In genomic region chr1:55301077-55301476, GRCm38 (mm10) we compare ENCODE assay signal across 15 mouse cellular contexts.
DNase-seq lines count a peak whose midpoint lies in the region; ATAC-seq and TF ChIP-seq lines count a peak whose summit lies in the region.
"Had no signal": no experiment of that assay in that cellular context is flagged by ENCODE, and none has a peak within 500 bp of the region (broad histone marks: within the 10 kb centered on the region; RNA-seq: fewer than 3 reads in every experiment).

No protein-coding gene starts in this region.

- H3K27me3 ChIP-seq in hindbrain, postnatal 0 days (ENCODE audit: insufficient read depth, low read length): no peaks in the 10 kb centered on the region
- no peaks in the 10 kb centered on the region for H3K27me3 ChIP-seq in hindbrain, embryonic 12.5 days
- H3K27me3 ChIP-seq in midbrain, embryonic 14.5 days (ENCODE audit: control insufficient read depth, insufficient read depth, low read length): no peaks in the 10 kb centered on the region
- no peaks in the 10 kb centered on the region for H3K27me3 ChIP-seq in midbrain, embryonic 13.5 days
- H3K27me3 ChIP-seq in stomach, postnatal 0 days (ENCODE audit: control insufficient read depth, insufficient read depth, low read length): no peaks in the 10 kb centered on the region
- no peaks in the 10 kb centered on the region for H3K27me3 ChIP-seq in neural tube, embryonic 15.5 days (replicated peaks)
- H3K27me3 ChIP-seq: limb, embryonic 12.5 days; stomach, embryonic 15.5 days had no signal

- peak; percentile 65 for TF ChIP-seq CTCF in hindbrain, postnatal 0 days (IDR thresholded peaks at IDR 0.05; ENCODE audit: low read depth)
- TF ChIP-seq CTCF in brain, embryonic 14.5 days (IDR thresholded peaks at IDR 0.05; ENCODE audit: borderline replicate concordance, extremely low read depth, insufficient read depth, insufficient read length): no peak
- peak; percentile 70 for TF ChIP-seq CTCF in stomach, postnatal 0 days (IDR thresholded peaks at IDR 0.05; ENCODE audit: low read depth)

- no peaks in the 10 kb centered on the region for H3K36me3 ChIP-seq in hindbrain, postnatal 0 days (ENCODE audit: insufficient read depth, low read length)
- H3K36me3 ChIP-seq in hindbrain, embryonic 12.5 days: no peaks in the 10 kb centered on the region
- H3K36me3 ChIP-seq in midbrain, embryonic 14.5 days (ENCODE audit: control insufficient read depth, insufficient read depth, low read length): no peaks in the 10 kb centered on the region
- H3K36me3 ChIP-seq in midbrain, embryonic 13.5 days: no peaks in the 10 kb centered on the region
- no peaks in the 10 kb centered on the region for H3K36me3 ChIP-seq in stomach, postnatal 0 days (ENCODE audit: control insufficient read depth, insufficient read depth, low read length)
- H3K36me3 ChIP-seq in neural tube, embryonic 15.5 days: no peaks in the 10 kb centered on the region
- H3K36me3 ChIP-seq: limb, embryonic 12.5 days; stomach, embryonic 15.5 days had no signal

- H3K4me1 ChIP-seq in hindbrain, postnatal 0 days (ENCODE audit: insufficient read depth, low read length): no peaks in the 10 kb centered on the region
- no peaks in the 10 kb centered on the region for H3K4me1 ChIP-seq in hindbrain, embryonic 12.5 days
- no peaks in the 10 kb centered on the region for H3K4me1 ChIP-seq in midbrain, embryonic 14.5 days (ENCODE audit: control insufficient read depth, insufficient read depth, low read length)
- H3K4me1 ChIP-seq in midbrain, embryonic 13.5 days (replicated peaks): no peaks in the 10 kb centered on the region
- no peaks in the 10 kb centered on the region for H3K4me1 ChIP-seq in stomach, postnatal 0 days (replicated peaks; ENCODE audit: control insufficient read depth, insufficient read depth)
- H3K4me1 ChIP-seq in neural tube, embryonic 15.5 days: no peaks in the 10 kb centered on the region
- H3K4me1 ChIP-seq: limb, embryonic 12.5 days; stomach, embryonic 15.5 days had no signal

- TF ChIP-seq POLR2A in brain, embryonic 14.5 days (IDR thresholded peaks at IDR 0.05; ENCODE audit: borderline replicate concordance, extremely low read depth, insufficient read depth, insufficient read length, poor library complexity, severe bottlenecking): no peak

- peak; percentile 58 for DNase-seq in hindbrain, postnatal 0 days (ENCODE audit: low spot score)
- DNase-seq in midbrain, embryonic 14.5 days: peak; percentile 54
- peak; percentile 53 for DNase-seq in brain, embryonic 14.5 days (ENCODE audit: low read depth)
- DNase-seq in stomach, postnatal 0 days (ENCODE audit: low spot score): no peak
- DNase-seq in thymus, postnatal 4 days: no peak
- DNase-seq: cerebellum, adult 9-10 months; gastrocnemius, postnatal 25 days; heart, postnatal 36 days; kidney, postnatal 36 days; lung, postnatal 4 days had no signal

- no peaks in the 10 kb centered on the region for H3K9me3 ChIP-seq in hindbrain, postnatal 0 days (ENCODE audit: low read length)
- no peaks in the 10 kb centered on the region; the same call in 1 of the 2 replicates for H3K9me3 ChIP-seq in hindbrain, embryonic 12.5 days (replicated peaks)
- H3K9me3 ChIP-seq in midbrain, embryonic 14.5 days (ENCODE audit: control insufficient read depth, low read length): no peaks in the 10 kb centered on the region
- 0 out of 2 replicates have a peak, but pooled peaks cover 6% of the 10 kb centered on the region for H3K9me3 ChIP-seq in midbrain, embryonic 13.5 days
- H3K9me3 ChIP-seq in stomach, postnatal 0 days (ENCODE audit: control insufficient read depth, low read length): no peaks in the 10 kb centered on the region
- H3K9me3 ChIP-seq in neural tube, embryonic 15.5 days (replicated peaks): no peaks in the 10 kb centered on the region
- H3K9me3 ChIP-seq: stomach, embryonic 15.5 days had no signal

- no peak overlapping the region for H3K4me2 ChIP-seq in hindbrain, postnatal 0 days (ENCODE audit: low read depth, low read length)
- H3K4me2 ChIP-seq in hindbrain, embryonic 12.5 days (replicated peaks): no peak overlapping the region
- no peak overlapping the region for H3K4me2 ChIP-seq in midbrain, embryonic 14.5 days (ENCODE audit: low read length)
- no peak overlapping the region for H3K4me2 ChIP-seq in midbrain, embryonic 13.5 days (replicated peaks)
- no peak overlapping the region for H3K4me2 ChIP-seq in stomach, postnatal 0 days (replicated peaks; ENCODE audit: low read depth)
- no peak overlapping the region for H3K4me2 ChIP-seq in neural tube, embryonic 15.5 days
- H3K4me2 ChIP-seq: limb, embryonic 12.5 days; stomach, embryonic 15.5 days had no signal

- no peak for TF ChIP-seq EP300 in stomach, postnatal 0 days (optimal IDR thresholded peaks at IDR 0.05)

- H3K4me3 ChIP-seq in hindbrain, postnatal 0 days (ENCODE audit: low read length): no peak overlapping the region
- H3K4me3 ChIP-seq in hindbrain, embryonic 12.5 days: no peak overlapping the region
- H3K4me3 ChIP-seq in midbrain, embryonic 14.5 days (replicated peaks; ENCODE audit: low read depth, low read length): no peak overlapping the region
- no peak overlapping the region for H3K4me3 ChIP-seq in midbrain, embryonic 13.5 days (replicated peaks)
- H3K4me3 ChIP-seq in stomach, postnatal 0 days (ENCODE audit: low read depth, low read length): no peak overlapping the region
- no peak overlapping the region for H3K4me3 ChIP-seq in neural tube, embryonic 15.5 days (replicated peaks)
- H3K4me3 ChIP-seq: limb, embryonic 12.5 days; stomach, embryonic 15.5 days had no signal

- H3K27ac ChIP-seq in hindbrain, postnatal 0 days: no peak overlapping the region
- no peak overlapping the region for H3K27ac ChIP-seq in hindbrain, embryonic 12.5 days
- no peak overlapping the region for H3K27ac ChIP-seq in midbrain, embryonic 14.5 days (replicated peaks; ENCODE audit: low read depth, low read length)
- H3K27ac ChIP-seq in midbrain, embryonic 13.5 days: no peak overlapping the region
- no peak overlapping the region for H3K27ac ChIP-seq in stomach, postnatal 0 days (replicated peaks)
- no peak overlapping the region for H3K27ac ChIP-seq in neural tube, embryonic 15.5 days (replicated peaks)
- H3K27ac ChIP-seq: limb, embryonic 12.5 days; stomach, embryonic 15.5 days had no signal

- no peak for ATAC-seq in hindbrain, postnatal 0 days
- no peak for ATAC-seq in hindbrain, embryonic 12.5 days (ENCODE audit: low FRiP score)
- no peak for ATAC-seq in midbrain, embryonic 14.5 days (ENCODE audit: low FRiP score, low TSS enrichment)
- no peak for ATAC-seq in midbrain, embryonic 13.5 days
- no peak for ATAC-seq in stomach, postnatal 0 days (ENCODE audit: low FRiP score, low TSS enrichment)
- no peak for ATAC-seq in neural tube, embryonic 15.5 days (ENCODE audit: low FRiP score)

- no peak overlapping the region for H3K9ac ChIP-seq in hindbrain, postnatal 0 days (replicated peaks; ENCODE audit: low read length)
- no peak overlapping the region for H3K9ac ChIP-seq in hindbrain, embryonic 12.5 days
- no peak overlapping the region for H3K9ac ChIP-seq in midbrain, embryonic 14.5 days (replicated peaks; ENCODE audit: low read length)
- no peak overlapping the region for H3K9ac ChIP-seq in midbrain, embryonic 13.5 days (replicated peaks)
- H3K9ac ChIP-seq in stomach, postnatal 0 days (ENCODE audit: low read length): no peak overlapping the region
- H3K9ac ChIP-seq in neural tube, embryonic 15.5 days (replicated peaks): no peak overlapping the region
- H3K9ac ChIP-seq: limb, embryonic 12.5 days; stomach, embryonic 15.5 days had no signal

Comparison
In these comparisons a context has a peak if more than half of its experiments do, and no peak if none do; other contexts are left out.
1. DNase-seq: peak in hindbrain, postnatal 0 days (single experiment), midbrain, embryonic 14.5 days (single experiment) and brain, embryonic 14.5 days (single experiment); none in stomach, postnatal 0 days (single experiment) and thymus, postnatal 4 days (single experiment).